Mouse (Mus musculus): ENCODE data around the gene Rbm12.

DNA sequence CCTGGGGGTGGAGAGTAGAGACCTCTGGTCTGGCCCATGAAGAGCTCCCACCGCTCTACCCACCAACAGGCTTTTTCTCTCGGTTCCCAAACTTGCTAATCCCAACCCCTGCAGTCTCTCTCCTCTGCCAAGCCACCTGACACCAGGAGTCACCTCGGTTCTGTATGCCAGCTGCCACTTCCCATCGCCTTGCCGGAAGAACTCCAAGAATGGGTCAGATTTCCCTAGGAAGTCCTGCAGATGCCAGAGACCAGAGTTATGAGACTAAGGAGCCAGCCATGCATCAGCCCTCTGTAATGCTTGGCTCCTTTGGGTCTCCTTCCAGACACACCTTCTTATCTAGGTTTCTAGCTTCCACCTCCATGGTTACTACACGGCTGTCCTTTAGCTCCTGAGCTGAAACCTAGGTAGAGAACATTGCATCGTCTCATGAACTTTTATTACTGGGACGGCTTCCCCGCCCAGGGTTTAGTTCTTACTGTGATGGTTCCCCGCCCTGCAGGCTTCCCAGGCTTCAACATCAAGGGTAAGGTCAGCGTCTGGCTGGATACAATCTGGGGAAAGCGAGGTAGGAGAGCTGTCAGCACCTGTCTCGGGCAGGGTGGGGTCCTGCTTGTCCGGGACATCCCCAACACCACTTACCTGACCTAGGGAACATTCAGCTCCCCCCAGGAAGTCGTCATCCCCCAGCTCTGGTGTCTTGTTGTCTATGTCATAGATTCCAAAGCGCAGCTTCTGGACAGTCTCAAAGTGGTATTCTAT is 33.2 kb downstream of the Rbm12 start:
- TF ChIP-seq GATA2 (IDR thresholded peaks at IDR 0.05; ENCODE audit: borderline replicate concordance, low read depth, low read length) (no peak), CTCF (IDR thresholded peaks at IDR 0.05; ENCODE audit: low read depth, low read length) (no peak), POLR2AphosphoS5 (IDR thresholded peaks at IDR 0.05; ENCODE audit: insufficient replicate concordance, low read depth, low read length) (no peak), GATA1 (IDR thresholded peaks at IDR 0.05; ENCODE audit: borderline replicate concordance, low read length) (no peak), TAL1 (conservative IDR thresholded peaks at IDR 0.05; ENCODE audit: low read depth, low read length) (no peak)
